Mouse (Mus musculus): ENCODE results near the gene Pln. TPM values are rescaled to one million over a fixed set of nuclear protein-coding genes. Genes with fewer than 3 reads are reported as not detected.

Pln gene
- polyA plus RNA-seq, 1 experiment from 2014 or later = 0.74 TPM

DNA sequence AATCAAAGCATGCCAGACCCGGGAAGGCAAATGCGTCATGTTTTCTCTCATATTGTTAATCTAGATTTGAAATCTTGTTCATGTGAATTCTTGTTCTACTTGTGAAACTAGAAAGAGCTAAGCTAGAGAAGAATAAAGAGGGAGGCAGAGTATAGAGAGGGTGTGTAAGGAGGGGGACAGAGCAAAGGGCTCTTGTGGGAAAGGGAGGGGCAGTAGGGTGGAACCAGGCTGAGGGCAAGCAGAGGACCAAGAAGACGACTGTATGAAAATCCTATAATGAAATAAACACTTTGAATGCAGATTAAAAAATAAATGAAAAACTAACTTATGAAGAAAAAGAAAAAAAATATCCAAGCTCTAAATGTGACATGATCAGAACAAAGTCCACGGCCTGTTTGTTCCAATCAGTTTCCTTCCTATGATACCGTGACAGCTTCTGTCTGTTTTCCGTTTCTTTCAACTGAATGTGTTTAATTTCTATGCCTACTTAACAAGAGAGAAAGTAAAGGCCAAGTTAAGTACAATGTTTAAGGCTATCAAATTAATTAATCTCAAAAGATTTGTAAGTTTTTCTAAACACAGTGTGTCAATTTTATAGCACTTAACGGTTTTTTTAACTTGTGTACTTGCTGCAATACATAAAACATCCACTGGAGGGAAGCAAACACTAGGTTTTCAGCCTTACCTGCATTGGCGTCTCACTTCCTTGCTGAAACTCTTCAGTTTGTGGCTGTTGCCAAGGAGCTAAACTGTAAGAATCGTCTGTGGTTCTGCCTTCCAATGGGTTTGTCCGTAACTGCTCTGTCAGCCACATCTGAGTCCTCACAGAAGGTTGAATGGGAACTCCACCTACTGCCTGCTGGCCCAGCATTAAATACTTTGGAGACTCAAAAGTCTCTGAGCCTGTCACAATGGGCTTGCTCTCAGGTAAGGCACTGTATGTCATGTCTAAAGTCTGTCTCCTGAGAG, 10.6 kb downstream of the Pln start:
- peak; percentile 86 for ATAC-seq
- H3K4me1 ChIP-seq (ENCODE audit: control insufficient read depth, insufficient read depth, low read length) = no peaks in the 10 kb centered on the region
- no peak overlapping the region for H3K9ac ChIP-seq (ENCODE audit: low read length)
- peak; percentile 90 for DNase-seq (ENCODE audit: low spot score)
- no peak overlapping the region for H3K4me3 ChIP-seq (ENCODE audit: low read depth, low read length)
- H3K36me3 ChIP-seq (ENCODE audit: control insufficient read depth, insufficient read depth, low read length) = peaks cover 5% of the 10 kb centered on the region
- no peak overlapping the region for H3K27ac ChIP-seq (ENCODE audit: low read depth, low read length)
- no peaks in the 10 kb centered on the region for H3K27me3 ChIP-seq (replicated peaks; ENCODE audit: control insufficient read depth, insufficient read depth, low read length)
- WGBS = 58% methylated on average over 10 of the region's 10 CpGs
- no peaks in the 10 kb centered on the region for H3K9me3 ChIP-seq (replicated peaks; ENCODE audit: control insufficient read depth, low read length)
- no peak overlapping the region for H3K4me2 ChIP-seq (ENCODE audit: low read length)

DNA sequence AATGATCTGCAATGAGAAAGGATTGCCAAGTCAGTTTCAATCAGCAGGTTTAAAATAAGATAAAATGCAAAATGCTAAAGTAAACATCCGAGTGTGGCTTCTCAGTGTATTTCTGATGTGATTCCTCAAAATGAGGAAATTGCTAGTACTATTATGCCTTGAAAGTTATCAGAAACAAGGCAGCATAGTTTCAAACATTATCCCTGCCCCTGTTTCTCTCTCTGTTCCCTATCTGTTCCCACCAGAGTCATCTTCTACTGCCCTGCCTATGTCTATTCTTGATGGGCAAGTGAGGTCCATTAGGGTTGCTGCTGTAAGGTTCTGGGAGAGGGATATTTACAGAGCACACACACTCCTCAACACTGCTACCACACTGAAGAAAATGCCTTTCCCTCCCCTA, 11.8 kb downstream of the Pln start:
- Histone ChIP-seq H3K4me2 (ENCODE audit: low read length) (no peak overlapping the region), H3K4me1 (ENCODE audit: control insufficient read depth, insufficient read depth, low read length) (no peaks in the 10 kb centered on the region)

DNA sequence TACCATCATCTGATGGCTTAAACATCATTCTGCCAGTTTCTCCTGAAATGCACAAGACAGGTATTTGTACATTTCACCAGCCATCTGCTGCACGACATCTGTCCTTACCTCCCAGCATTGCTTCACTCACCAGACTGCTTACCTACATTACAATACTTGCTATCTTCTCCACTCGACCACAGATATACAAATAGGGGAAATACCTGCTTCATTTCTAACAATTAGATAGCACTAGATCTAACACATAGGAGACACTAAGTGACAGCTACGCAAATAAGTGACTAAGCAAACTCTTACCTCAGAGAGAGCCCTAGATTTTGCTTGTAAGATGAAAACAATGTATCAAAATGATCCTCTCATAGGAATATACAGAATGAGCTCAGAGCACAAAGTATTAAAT, 16.2 kb downstream of the Pln start:
- Histone ChIP-seq H3K27me3 (replicated peaks; ENCODE audit: control insufficient read depth, insufficient read depth, low read length) (no peaks in the 10 kb centered on the region), H3K36me3 (ENCODE audit: control insufficient read depth, insufficient read depth, low read length) (peaks cover 12% of the 10 kb centered on the region), H3K4me3 (ENCODE audit: low read depth, low read length) (no peak overlapping the region), H3K4me1 (ENCODE audit: control insufficient read depth, insufficient read depth, low read length) (no peaks in the 10 kb centered on the region), H3K9ac (ENCODE audit: low read length) (no peak overlapping the region), H3K4me2 (ENCODE audit: low read length) (no peak overlapping the region), H3K9me3 (replicated peaks; ENCODE audit: control insufficient read depth, low read length) (no peaks in the 10 kb centered on the region), H3K27ac (ENCODE audit: low read depth, low read length) (no peak overlapping the region)
- DNase-seq (ENCODE audit: low spot score) (no peak), ATAC-seq (no peak)
- 85% methylated on average over 3 of the region's 3 CpGs for WGBS

More for the DNA sequence above, 11.8 kb downstream of the Pln start:
- no peak for DNase-seq (ENCODE audit: low spot score)
- H3K27ac ChIP-seq (ENCODE audit: low read depth, low read length) = no peak overlapping the region
- no peaks in the 10 kb centered on the region for H3K27me3 ChIP-seq (replicated peaks; ENCODE audit: control insufficient read depth, insufficient read depth, low read length)
- no peak overlapping the region for H3K9ac ChIP-seq (ENCODE audit: low read length)
- H3K9me3 ChIP-seq (replicated peaks; ENCODE audit: control insufficient read depth, low read length) = no peaks in the 10 kb centered on the region
- no peak overlapping the region for H3K4me3 ChIP-seq (ENCODE audit: low read depth, low read length)
- peaks cover 5% of the 10 kb centered on the region for H3K36me3 ChIP-seq (ENCODE audit: control insufficient read depth, insufficient read depth, low read length)
- 91% methylated on average over 1 of the region's 1 CpGs for WGBS
- ATAC-seq = no peak

DNA sequence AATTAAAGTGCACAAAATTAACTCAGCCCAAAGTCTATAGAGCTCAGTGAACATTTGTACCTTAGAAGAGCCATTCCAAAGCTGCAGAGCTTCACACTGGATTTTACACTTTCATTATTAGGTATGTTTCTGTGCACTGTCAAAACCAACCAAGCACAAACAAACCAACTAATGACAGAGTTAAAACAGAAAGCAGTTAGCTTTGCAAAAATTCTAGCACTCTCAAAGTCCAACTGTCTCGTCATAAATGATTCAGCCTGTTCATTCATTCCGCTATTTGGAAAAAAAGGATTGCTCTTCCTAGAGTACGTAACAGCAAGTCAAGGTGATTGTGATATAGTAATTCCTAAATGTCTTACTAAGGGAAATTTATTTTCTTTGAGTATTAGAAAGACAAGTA, 21.5 kb downstream of the Pln start:
- H3K4me3 ChIP-seq (ENCODE audit: low read depth, low read length) = no peak overlapping the region
- no peak for DNase-seq (ENCODE audit: low spot score)
- H3K9ac ChIP-seq (ENCODE audit: low read length) = no peak overlapping the region
- no peaks in the 10 kb centered on the region for H3K9me3 ChIP-seq (replicated peaks; ENCODE audit: control insufficient read depth, low read length)
- WGBS = 90% methylated on average over 3 of the region's 3 CpGs
- no peak for ATAC-seq
- H3K36me3 ChIP-seq (ENCODE audit: control insufficient read depth, insufficient read depth, low read length) = peaks cover 9% of the 10 kb centered on the region
- H3K27me3 ChIP-seq (replicated peaks; ENCODE audit: control insufficient read depth, insufficient read depth, low read length) = no peaks in the 10 kb centered on the region
- H3K4me1 ChIP-seq (ENCODE audit: control insufficient read depth, insufficient read depth, low read length) = no peaks in the 10 kb centered on the region
- no peak overlapping the region for H3K4me2 ChIP-seq (ENCODE audit: low read length)
- no peak overlapping the region for H3K27ac ChIP-seq (ENCODE audit: low read depth, low read length)

DNA sequence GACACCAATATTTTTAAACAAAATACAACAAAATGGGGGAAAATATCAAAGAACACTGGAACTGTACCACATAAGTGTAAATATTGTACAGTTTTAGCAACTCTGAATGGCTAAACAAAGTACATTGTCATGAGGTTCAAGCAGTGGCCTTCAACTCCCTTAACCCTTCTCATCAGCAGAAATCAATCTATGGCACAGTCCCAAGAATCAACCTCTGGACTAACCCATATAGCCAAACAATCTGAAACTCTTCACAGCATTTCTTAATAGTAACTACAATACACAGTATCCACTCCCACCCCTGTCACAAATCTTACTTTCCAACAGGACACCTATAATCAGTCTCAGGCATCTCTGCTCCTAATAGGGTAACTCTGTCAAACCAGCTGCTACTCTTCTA, 26.8 kb downstream of the Pln start:
- no peak for ATAC-seq
- no peaks in the 10 kb centered on the region for H3K4me1 ChIP-seq (ENCODE audit: control insufficient read depth, insufficient read depth, low read length)
- no peak overlapping the region for H3K4me2 ChIP-seq (ENCODE audit: low read length)
- H3K4me3 ChIP-seq (ENCODE audit: low read depth, low read length) = no peak overlapping the region
- no peaks in the 10 kb centered on the region for H3K27me3 ChIP-seq (replicated peaks; ENCODE audit: control insufficient read depth, insufficient read depth, low read length)
- no peak overlapping the region for H3K9ac ChIP-seq (ENCODE audit: low read length)
- no peak overlapping the region for H3K27ac ChIP-seq (ENCODE audit: low read depth, low read length)
- no peaks in the 10 kb centered on the region for H3K36me3 ChIP-seq (ENCODE audit: control insufficient read depth, insufficient read depth, low read length)
- no peaks in the 10 kb centered on the region for H3K9me3 ChIP-seq (replicated peaks; ENCODE audit: control insufficient read depth, low read length)
- no peak for DNase-seq (ENCODE audit: low spot score)

DNA sequence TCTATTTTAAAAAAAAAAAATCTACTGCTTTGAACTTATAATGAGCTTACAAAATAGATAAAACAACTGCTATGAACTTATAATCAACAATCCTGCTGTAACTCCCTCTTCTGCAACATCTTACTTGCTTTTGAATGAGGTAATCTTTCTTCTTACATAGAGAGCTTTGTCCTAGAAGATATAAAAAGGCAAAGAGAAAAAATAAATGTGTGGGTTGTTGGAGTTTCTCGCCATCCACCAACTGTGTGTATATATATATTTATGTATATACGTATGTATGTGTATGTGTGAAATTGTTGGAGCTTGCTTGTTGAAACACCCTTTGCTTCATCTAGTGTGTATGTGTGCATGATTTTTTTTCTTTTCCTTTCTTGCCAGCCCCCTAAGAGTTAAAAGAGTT, 29.8 kb downstream of the Pln start:
- 92% methylated on average over 2 of the region's 2 CpGs for WGBS
- H3K9ac ChIP-seq (ENCODE audit: low read length) = no peak overlapping the region
- DNase-seq (ENCODE audit: low spot score) (no peak), ATAC-seq (no peak)
- no peak overlapping the region for H3K27ac ChIP-seq (ENCODE audit: low read depth, low read length)
- no peaks in the 10 kb centered on the region for H3K4me1 ChIP-seq (ENCODE audit: control insufficient read depth, insufficient read depth, low read length)
- H3K36me3 ChIP-seq (ENCODE audit: control insufficient read depth, insufficient read depth, low read length) = no peaks in the 10 kb centered on the region
- H3K27me3 ChIP-seq (replicated peaks; ENCODE audit: control insufficient read depth, insufficient read depth, low read length) = no peaks in the 10 kb centered on the region
- H3K4me2 ChIP-seq (ENCODE audit: low read length) = no peak overlapping the region
- no peak overlapping the region for H3K4me3 ChIP-seq (ENCODE audit: low read depth, low read length)
- H3K9me3 ChIP-seq (replicated peaks; ENCODE audit: control insufficient read depth, low read length) = peaks cover 10% of the 10 kb centered on the region; the same call in 1 of the 2 replicates

DNA sequence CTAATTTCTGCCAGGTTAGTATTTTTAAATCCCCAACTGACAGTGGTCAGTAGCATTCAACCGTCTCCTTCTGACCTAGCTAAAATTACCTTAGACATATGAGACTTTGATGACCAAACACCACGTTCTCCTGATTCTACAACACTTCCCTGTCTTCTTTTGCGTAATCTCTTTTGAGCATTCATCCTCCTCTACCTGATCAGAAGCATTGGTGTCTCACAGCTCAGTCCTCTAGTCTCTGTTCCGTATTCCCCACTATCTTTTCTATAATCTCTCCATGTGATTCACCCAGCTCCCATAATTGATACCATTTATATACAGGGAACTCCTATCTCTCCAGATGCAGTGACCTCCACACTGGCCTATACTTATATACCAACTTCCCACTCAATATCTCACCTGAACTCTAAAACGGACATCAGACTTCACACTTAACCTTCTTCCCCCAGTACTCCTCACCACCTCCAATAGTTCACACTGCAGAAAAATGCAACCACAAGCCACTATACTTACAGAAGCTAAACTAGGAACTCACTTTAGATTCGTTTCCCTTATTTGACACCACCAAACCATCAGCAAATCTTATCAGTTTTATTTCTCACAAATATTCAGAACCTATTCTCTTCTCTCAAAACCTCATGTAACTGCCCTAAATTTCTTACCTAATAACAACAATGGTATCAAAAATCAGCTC, 36.6 kb downstream of the Pln start:
- H3K9ac ChIP-seq (ENCODE audit: low read length) = no peak overlapping the region
- no peak overlapping the region for H3K4me2 ChIP-seq (ENCODE audit: low read length)
- peaks cover 10% of the 10 kb centered on the region; the same call in 1 of the 2 replicates for H3K9me3 ChIP-seq (replicated peaks; ENCODE audit: control insufficient read depth, low read length)
- H3K4me1 ChIP-seq (ENCODE audit: control insufficient read depth, insufficient read depth, low read length) = peaks cover 11% of the 10 kb centered on the region
- no peaks in the 10 kb centered on the region for H3K27me3 ChIP-seq (replicated peaks; ENCODE audit: control insufficient read depth, insufficient read depth, low read length)
- no peak for DNase-seq (ENCODE audit: low spot score)
- H3K36me3 ChIP-seq (ENCODE audit: control insufficient read depth, insufficient read depth, low read length) = no peaks in the 10 kb centered on the region
- no peak overlapping the region for H3K27ac ChIP-seq (ENCODE audit: low read depth, low read length)
- WGBS = 92% methylated on average over 6 of the region's 6 CpGs
- no peak for ATAC-seq
- no peak overlapping the region for H3K4me3 ChIP-seq (ENCODE audit: low read depth, low read length)

DNA sequence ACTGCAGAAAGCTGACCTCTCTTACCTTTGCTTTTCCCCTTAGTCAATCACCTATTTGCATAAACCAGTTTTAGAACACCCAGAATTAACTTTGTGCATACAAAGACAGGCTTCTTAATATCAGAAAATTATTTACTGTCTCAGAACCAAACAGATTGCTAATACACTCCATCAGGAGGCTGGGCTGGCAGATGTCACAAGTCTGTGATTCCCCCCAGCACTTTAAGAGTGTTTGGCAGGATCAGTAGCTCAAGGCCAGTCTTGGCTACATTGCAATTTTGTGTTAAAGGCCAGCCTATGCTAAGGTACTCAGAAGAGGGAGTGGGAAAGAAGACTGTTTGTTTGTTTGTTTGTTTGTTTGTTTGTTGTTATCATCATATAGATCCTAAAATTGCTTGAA, 39.6 kb downstream of the Pln start:
- H3K4me1 ChIP-seq (ENCODE audit: control insufficient read depth, insufficient read depth, low read length) = peaks cover 14% of the 10 kb centered on the region
- DNase-seq (ENCODE audit: low spot score) (peak; percentile 42), ATAC-seq (no peak)
- H3K27me3 ChIP-seq (replicated peaks; ENCODE audit: control insufficient read depth, insufficient read depth, low read length) = no peaks in the 10 kb centered on the region
- peak overlapping the region; percentile 41 for H3K4me2 ChIP-seq (ENCODE audit: low read length)
- no peak overlapping the region for H3K27ac ChIP-seq (ENCODE audit: low read depth, low read length)
- 0 out of 2 replicates have a peak overlapping the region, but pooled peaks have one; percentile 4 for H3K9ac ChIP-seq (ENCODE audit: low read length)
- no peaks in the 10 kb centered on the region for H3K9me3 ChIP-seq (replicated peaks; ENCODE audit: control insufficient read depth, low read length)
- no peaks in the 10 kb centered on the region for H3K36me3 ChIP-seq (ENCODE audit: control insufficient read depth, insufficient read depth, low read length)
- peak overlapping the region; percentile 4; the same call in 1 of the 2 replicates for H3K4me3 ChIP-seq (ENCODE audit: low read depth, low read length)

DNA sequence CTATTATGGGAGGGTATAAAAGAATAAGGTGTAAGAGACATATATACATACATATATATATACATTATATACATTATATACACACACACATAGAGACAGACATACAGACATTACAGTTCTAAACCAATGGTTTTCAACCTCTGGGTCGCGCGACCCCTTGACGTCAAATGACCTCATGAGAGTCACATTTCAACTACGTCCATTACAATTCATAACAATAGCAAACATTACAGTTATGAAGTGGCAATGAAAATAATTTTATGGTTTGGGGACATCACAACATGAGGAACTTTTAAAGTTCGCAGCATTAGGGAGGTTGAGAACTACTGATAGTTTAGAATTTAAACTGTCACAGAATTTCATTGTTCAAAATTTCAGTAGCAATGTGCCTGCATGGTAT, 40.8 kb downstream of the Pln start:
- 84% methylated on average over 6 of the region's 6 CpGs for WGBS
- DNase-seq (ENCODE audit: low spot score) = no peak
- no peaks in the 10 kb centered on the region for H3K36me3 ChIP-seq (ENCODE audit: control insufficient read depth, insufficient read depth, low read length)

More for the DNA sequence above, 40.8 kb downstream of the Pln start:
- no peak overlapping the region for H3K27ac ChIP-seq (ENCODE audit: low read depth, low read length)
- peaks cover 14% of the 10 kb centered on the region for H3K4me1 ChIP-seq (ENCODE audit: control insufficient read depth, insufficient read depth, low read length)
- H3K9ac ChIP-seq (ENCODE audit: low read length) = peak overlapping the region; percentile 98
- no peak for ATAC-seq
- peak overlapping the region; percentile 65 for H3K4me2 ChIP-seq (ENCODE audit: low read length)
- H3K9me3 ChIP-seq (replicated peaks; ENCODE audit: control insufficient read depth, low read length) = no peaks in the 10 kb centered on the region
- peak overlapping the region; percentile 89 for H3K4me3 ChIP-seq (ENCODE audit: low read depth, low read length)
- no peaks in the 10 kb centered on the region for H3K27me3 ChIP-seq (replicated peaks; ENCODE audit: control insufficient read depth, insufficient read depth, low read length)
